Mouse (Mus musculus) activated CD4-positive, CD25-positive, alpha-beta regulatory T cell (primary cell): ENCODE measurements around the gene Cma2. TPM values are rescaled to one million over a fixed set of nuclear protein-coding genes. Genes with fewer than 3 reads are reported as not detected.

Experiments
- polyA plus RNA-seq, 2 experiments: library from polyadenylated mRNA; unstranded; fragments of 100-300 nt; shearing (Covaris generic); gene quantifications; one replicate each; pipeline ENCODE4 v1.2.1; 2017

The Cma2 gene
- not detected for polyA plus RNA-seq

DNA sequence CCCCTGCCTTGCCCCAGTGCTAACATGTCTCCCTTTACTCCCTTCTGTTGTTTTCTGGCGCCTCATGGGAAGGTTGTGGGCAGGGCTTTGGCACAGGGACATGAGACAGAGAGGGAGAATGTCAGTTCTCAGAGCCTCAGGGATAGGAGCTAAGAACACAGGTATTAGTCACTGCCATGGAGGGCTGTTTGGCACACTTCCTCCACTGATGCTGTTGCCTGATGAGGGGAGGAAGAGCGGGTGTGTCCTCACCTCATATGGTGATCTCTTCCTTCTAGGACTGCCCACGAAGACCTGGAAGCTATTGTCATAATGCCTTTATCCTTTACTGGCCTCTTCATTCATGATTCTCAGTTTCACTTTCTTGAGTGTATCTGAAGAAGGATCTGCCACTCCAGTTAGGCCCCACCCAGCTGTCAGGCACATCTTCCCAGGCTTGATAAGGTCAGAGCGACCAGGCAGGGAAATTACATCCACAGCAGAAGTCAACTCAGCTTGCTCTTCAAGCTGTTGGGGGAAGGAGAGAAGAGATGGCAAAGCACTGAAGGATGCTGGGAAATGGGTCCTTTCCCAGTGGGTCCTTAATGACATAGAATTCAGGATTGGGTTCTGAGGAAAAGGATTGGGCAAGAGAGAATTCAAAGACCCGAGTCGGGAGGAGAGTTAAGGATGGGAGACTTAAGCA lies at the start of gene Cma2:
TSS of gene Cma2 (plus strand) at position 635 of the 685 bp plus-strand sequence.

DNA sequence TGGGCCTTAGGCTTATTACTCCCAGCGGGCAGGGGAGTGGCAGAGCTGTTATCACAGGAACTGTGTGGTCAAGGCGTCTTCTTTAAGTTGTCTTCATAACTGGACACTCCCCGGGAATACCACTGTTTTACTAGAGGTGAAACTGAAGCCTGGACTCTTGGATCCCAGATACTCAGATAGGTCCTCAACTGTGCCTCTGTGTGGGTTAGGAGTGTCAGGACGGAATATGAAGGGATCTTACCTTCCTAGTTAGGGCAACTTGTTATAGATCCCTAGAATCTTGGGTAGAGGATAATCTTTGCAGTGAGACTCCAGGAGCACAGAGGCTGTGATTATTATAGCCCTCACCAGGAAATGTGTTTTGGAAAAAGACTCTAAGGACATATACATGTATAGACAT lies 6.2 kb upstream of the Cma2 start, which contains the start of gene Cma1:
TSS of gene Cma1 (minus strand) at position 101 of the 400 bp plus-strand sequence.

DNA sequence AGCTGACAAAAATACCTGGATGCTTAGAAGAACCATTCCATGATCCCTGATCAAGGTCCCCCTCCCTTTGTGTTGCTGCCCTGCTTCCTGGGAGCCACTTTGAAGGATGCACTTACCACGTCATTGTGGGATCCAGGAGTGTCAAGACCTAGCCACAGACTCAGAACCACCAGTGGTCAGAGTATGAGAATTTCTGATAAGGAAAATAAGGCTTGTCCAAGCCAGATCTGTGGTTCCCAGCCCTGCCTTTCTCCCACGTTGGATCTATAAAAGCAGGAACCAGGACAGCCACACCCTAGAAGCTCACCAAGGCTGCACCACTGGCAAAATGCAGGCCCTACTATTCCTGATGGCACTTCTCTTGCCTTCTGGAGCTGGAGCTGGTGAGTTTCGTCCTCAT lies 66.9 kb downstream of the Cma2 start, which contains the start of gene Mcpt1:
TSS of gene Mcpt1 (plus strand) at position 301 of the 400 bp plus-strand sequence.

Other genes with a start within 250 kb of the Cma2 start
- under 1 TPM; 0.32 to 0.81 TPM for gene Tgm1, start 237.1 kb upstream of the Cma2 start, polyA plus RNA-seq
- gene Rabggta, start 228.7 kb upstream of the Cma2 start, polyA plus RNA-seq = 10 to 100 TPM; 57.8 to 79.6 TPM
- gene Dhrs1, start 205.3 kb upstream of the Cma2 start, polyA plus RNA-seq = 10 to 100 TPM; 39.5 to 63.1 TPM
- 10 to 100 TPM; 38.9 to 45.7 TPM for gene Nop9, start 205.3 kb upstream of the Cma2 start, polyA plus RNA-seq
- not detected for gene Cideb, start 192.5 kb upstream of the Cma2 start, polyA plus RNA-seq
- gene Ltb4r2, start 189.6 kb upstream of the Cma2 start, polyA plus RNA-seq = under 1 TPM; 0.17 to 0.21 TPM
- gene Ltb4r1, start 185.0 kb upstream of the Cma2 start, polyA plus RNA-seq = 10 to 100 TPM; 13.2 to 19.4 TPM
- under 1 TPM; 0.16 to 0.32 TPM for gene Adcy4, start 166.9 kb upstream of the Cma2 start, polyA plus RNA-seq
- gene Ripk3, start 162.1 kb upstream of the Cma2 start, polyA plus RNA-seq = 100 to 1,000 TPM in 1 of 2 experiments, 10 to 100 TPM in 1; 72.7 to 103 TPM
- gene Nfatc4, start 127.8 kb upstream of the Cma2 start, polyA plus RNA-seq = not detected
- gene Nynrin, start 97.0 kb upstream of the Cma2 start, polyA plus RNA-seq = under 1 TPM; 0.15 to 0.99 TPM
- gene Cbln3, start 66.6 kb upstream of the Cma2 start, polyA plus RNA-seq = under 1 TPM; 0.22 to 0.31 TPM
- 10 to 100 TPM; 26.8 to 67.7 TPM for gene Khnyn, start 66.0 kb upstream of the Cma2 start, polyA plus RNA-seq
- gene Sdr39u1, start 50.7 kb upstream of the Cma2 start, polyA plus RNA-seq = 10 to 100 TPM; 53.9 to 72.7 TPM
- not detected for gene Cma1, start 6.3 kb upstream of the Cma2 start, polyA plus RNA-seq
- gene Mcpt1, start 67.0 kb downstream of the Cma2 start, polyA plus RNA-seq = under 1 TPM in 1 of 2 experiments, not detected in 1; 0.41 TPM
- not detected for gene Mcpt9, start 79.5 kb downstream of the Cma2 start, polyA plus RNA-seq
- gene Mcpt2, start 91.1 kb downstream of the Cma2 start, polyA plus RNA-seq = not detected
- 1 to 10 TPM in 1 of 2 experiments, not detected in 1; 1.6 TPM for gene Mcpt4, start 111.3 kb downstream of the Cma2 start, polyA plus RNA-seq
- gene Mcpt8, start 134.3 kb downstream of the Cma2 start, polyA plus RNA-seq = not detected
- not detected for gene Ctsg, start 151.6 kb downstream of the Cma2 start, polyA plus RNA-seq
- not detected for gene Gzme, start 169.6 kb downstream of the Cma2 start, polyA plus RNA-seq
- gene Gzmd, start 181.6 kb downstream of the Cma2 start, polyA plus RNA-seq = not detected
- gene Gzmg, start 208.6 kb downstream of the Cma2 start, polyA plus RNA-seq = not detected
- gene Gzmn, start 223.6 kb downstream of the Cma2 start, polyA plus RNA-seq = not detected